Mouse (Mus musculus) adipocyte (in vitro differentiated cells): ENCODE measurements around the gene Sh3pxd2a.

ENCODE experiments used
- DNase-seq: peaks from one replicate; pipeline ENCODE4 v3.0.0-alpha.2; 2016; ENCODE audit warnings: low spot score

Sh3pxd2a gene

GRCm38 (mm10) chr19:47306917-47307315 is 157.3 kb downstream of the Sh3pxd2a start:
- peak; percentile 72 for DNase-seq

DNA sequence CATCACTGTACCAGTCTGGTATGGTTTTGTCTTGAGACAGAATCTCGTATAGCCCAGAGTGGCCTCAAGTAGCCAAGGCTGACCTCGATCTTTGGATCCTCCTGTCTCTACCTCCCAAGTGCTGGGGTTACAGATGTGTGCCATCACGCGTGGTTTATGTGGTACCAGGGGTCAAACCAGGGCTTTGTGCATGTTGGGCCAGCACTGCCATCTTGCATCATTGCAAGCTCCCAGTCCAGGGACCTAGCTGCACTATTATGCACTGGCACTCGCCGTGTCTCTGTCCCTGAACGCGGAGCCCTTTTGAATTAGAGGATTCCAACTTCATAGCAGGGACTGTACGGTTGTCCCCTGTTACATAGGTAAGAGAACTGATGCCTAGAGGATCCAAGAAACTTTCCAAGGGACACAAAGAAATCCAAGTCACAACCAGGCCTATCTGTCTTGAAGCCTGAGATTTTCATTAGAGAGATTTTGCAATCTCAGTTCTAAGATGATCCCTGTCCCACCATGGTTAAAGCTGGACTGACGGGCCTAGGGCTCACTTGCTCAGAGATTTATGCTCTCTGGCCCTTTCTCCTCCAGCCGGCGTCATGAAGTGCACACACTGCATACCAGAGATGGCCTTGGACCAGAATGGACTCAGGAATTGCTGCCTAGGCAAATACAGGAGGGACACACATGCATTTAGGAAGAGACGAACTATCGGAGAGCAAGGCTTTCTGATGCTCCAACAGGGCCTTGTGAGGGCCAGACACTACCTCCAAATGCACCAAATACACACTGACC is 157.9 kb downstream of the Sh3pxd2a start:
- peak; percentile 67 for DNase-seq

DNA sequence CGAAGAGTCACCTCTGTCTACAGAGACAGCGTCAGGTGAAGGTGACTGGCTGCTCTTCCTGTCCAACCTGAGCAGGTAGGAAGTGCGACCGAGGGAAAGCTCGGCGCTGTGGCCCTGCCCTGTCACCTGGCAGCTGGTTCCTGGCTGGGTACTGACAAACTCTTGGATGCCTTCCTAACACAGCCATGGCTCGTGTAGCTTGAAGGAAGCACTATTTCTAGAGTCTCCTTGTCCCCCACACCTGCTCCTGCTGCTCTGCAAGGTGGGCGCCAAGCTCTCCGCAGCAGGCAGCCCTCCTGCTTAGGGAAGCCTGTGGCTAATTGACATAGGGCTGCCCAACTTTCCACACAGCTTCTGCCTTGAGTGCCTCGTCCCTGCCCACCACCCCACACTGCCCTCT is 158.8 kb downstream of the Sh3pxd2a start:
- no peak for DNase-seq

DNA sequence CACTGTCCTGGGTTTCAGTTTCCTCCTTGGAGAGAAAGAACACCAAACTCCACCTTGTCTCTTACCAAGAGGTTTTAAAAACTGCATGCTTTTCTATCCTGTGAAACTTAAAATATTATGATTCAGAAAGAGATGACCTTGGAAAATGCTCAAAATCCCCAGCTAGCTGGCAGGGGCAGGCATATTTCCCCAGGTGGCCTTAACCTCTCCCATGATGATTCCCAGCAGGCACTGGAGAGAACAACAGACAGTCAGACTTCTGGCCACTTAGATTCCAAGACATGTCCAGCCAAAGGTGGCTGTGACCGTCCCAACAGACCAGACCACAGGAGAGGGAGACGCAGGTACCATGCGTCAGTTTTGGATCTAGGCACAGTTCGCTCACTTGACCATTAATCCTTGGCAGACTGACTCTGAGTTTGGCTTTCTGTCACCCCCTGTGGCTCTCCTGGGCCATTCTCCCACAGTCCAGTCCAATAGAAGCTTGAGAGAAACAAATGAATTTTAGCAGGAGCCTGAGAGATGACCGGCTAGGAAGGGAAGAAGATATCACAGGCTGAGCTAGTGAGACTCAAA is 159.9 kb downstream of the Sh3pxd2a start:
- no peak for DNase-seq

- DNase-seq, result no peak
Observed at GRCm38 (mm10) chr19:47303128-47303527, 161.1 kb downstream of the Sh3pxd2a start.

DNA sequence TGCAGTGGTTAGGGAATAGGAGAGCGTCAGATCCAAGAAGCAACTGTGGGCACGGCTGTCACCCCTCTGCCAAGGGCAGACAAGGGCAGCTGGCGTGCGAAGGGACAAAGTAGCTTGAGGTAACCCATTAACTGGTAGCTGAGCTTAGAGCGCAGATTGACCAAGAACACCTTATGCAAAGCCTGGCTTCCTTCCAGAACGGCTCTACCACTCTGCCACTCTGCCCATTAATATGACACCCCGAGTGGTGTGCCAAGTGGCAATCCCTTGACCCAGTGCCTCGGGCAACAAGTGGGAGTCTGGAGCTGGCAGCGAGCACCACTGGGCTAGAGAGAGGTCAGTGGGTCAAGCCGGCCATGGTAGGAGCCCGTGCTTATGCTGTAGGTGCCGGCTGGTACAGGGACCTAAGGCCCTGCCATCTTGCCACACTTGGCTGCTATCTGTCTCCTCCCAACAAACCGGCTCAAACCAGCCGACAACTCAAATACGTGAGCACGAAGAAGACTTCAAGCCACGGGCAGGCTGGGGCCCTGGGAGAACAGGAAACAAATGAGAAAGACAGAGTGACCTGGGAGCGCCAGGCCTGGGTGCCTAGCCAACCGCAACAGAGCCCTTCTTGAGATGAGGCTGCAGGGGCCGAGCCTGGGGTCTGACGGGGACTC is 161.9 kb downstream of the Sh3pxd2a start:
- peak; percentile 98 for DNase-seq

DNA sequence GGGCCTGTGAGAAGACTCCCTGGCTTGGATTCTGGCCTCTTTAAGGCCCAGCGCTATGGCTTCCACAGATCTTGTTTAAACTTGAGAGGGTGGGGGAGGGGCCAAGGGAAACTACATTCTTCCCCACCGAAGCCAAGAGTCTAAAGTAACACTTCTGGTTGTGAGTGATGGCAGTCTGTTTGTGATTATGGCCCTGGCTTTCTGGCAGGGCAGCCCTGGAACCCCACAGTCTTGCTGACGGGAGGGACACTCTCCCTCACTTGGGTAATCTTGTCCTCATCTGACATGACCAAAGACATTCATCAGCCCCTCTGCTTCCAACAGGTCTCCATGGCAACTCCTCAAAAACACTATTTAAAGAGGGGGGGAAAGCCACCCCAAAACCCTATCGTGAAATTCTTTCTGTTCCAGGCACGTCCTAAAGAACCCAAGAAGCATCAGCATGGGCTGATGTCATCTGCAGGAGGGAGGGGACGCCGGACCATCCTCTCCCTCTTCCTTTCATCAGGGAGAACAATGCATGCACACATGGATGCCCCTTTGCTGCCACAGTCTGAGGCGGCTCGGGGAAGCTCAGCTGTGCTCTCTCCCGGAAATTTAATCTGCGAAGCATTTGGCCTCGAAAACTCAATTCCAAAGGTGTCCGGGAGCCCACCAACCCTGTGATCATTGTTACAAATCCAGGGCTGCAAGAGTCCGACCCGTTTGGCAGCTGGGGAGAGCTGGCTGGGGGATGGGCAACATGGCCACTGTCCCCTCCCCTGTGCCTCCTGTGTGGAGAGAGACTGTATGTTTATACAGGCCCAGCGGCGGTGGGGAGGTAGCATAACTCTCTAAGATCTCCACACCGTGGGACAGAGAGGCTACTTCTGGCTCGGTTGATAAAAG is 162.7 kb downstream of the Sh3pxd2a start:
- peak; percentile 68 for DNase-seq

GRCm38 (mm10) chr19:47298100-47298499 is 166.1 kb downstream of the Sh3pxd2a start:
- no peak for DNase-seq

- peak; percentile 61 for DNase-seq
Observed at GRCm38 (mm10) chr19:47292451-47292951, 171.7 kb downstream of the Sh3pxd2a start.

DNA sequence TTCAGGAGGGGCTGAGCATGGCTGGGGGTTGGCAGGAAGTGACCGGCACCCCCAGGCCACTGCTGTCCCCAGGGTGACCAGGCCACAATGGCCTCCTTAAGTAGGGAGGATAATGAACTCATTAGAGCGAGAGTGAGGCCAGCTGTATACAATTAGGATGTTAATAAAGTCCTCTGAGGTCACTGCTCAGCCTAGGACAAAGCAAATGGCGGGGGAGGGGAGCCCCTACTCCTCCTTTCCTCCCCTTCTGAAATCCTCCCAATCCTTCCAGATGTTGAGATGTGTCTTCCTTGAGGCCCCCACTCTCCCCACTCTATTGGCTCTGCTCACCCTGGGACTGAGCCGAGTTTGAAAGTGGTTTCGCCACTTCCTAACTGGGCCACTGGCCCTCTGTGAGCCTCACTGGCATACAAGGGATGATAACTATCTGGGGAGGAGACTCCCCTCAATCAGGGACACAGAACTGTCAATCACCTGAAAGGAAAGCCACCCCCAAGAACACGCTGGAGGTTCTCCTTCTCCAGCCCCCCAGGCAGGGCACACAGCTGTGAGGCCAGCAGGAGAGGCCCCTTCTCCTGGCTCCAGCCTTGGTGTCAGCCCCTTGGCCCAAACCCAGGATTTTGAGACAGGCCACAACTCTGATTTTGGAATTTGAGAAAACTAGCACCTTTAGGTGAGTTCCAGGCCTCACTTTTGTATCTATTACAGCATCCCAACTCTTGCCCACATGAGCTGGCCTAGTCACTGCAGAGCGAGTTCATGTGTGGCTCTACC is 172.7 kb downstream of the Sh3pxd2a start:
- peak; percentile 61 for DNase-seq

GRCm38 (mm10) chr19:47286886-47287450 is 177.2 kb downstream of the Sh3pxd2a start:
- DNase-seq, result no peak

- DNase-seq, result no peak
Observed at GRCm38 (mm10) chr19:47285581-47285980, 178.6 kb downstream of the Sh3pxd2a start.

DNA sequence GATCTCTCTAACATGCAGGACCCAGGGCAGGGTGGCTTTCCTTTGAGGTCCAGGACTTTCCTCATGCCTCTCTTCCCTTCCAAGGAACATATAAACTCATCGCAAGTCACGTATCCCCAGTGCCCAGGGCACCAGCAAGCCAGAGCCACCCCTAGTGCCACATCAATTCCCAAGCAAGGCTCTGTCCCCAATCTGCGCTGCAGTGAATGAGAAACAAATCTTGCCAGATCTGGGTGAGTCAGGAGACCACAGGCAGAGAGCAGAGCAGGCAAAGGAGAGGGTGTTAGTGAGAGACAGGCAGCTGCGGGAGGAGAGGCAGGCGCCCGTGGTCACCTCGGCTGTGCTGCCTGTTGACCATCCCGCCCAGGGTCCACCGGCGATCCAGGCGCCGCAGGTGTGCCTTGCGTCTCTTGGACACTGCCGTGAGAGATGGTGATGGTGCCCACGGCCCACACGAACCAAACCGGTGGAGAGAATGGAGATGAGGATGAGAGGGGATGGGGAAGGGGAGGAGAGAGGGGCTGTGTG is 181.4 kb downstream of the Sh3pxd2a start:
- no peak for DNase-seq

DNA sequence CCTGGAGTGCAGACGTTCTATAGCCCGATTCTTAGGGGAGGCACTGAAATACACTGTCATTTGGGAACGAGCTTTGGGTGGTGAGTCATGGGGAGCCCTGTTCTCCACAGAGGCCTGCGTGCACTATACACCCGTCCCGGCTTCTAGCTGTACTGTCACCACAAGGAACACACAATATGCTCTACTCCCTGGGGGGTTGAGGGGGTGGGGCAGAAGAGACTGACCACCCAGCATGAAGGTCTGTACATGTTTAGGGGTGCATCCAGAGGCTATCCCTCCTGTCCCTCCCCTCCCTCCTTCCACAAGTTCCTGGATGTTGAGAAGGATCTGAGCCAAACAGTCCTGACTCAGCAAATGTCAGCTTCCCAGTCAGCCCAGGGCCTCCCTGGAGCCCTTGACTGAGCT is 182.1 kb downstream of the Sh3pxd2a start:
- DNase-seq, result peak; percentile 77

GRCm38 (mm10) chr19:47280894-47281293 is 183.3 kb downstream of the Sh3pxd2a start:
- no peak for DNase-seq

GRCm38 (mm10) chr19:47279788-47280532 is 184.2 kb downstream of the Sh3pxd2a start:
- peak; percentile 98 for DNase-seq

GRCm38 (mm10) chr19:47279372-47279771 is 184.8 kb downstream of the Sh3pxd2a start:
- peak; percentile 65 for DNase-seq

GRCm38 (mm10) chr19:47276730-47277129 is 187.5 kb downstream of the Sh3pxd2a start:
- no peak for DNase-seq

DNA sequence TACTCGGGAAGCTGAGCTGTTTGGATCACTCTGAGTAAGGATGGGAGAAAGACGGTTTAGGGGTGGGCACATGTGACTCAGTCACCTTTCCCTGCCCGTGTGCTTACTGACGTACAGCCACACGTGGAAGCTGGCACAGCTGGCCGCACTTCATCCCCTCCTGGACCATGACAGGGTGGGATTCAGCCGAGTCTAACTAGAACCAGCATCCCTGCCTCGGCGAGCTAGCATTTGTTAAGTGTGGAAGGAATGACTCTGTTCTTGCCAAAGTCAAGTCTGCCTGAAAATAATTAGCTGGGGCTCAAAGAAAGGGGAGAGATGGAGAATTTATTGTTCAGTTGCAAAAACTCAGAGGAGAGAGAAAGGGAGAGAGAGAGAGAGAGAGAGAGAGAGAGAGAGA is 193.7 kb downstream of the Sh3pxd2a start:
- no peak for DNase-seq

DNA sequence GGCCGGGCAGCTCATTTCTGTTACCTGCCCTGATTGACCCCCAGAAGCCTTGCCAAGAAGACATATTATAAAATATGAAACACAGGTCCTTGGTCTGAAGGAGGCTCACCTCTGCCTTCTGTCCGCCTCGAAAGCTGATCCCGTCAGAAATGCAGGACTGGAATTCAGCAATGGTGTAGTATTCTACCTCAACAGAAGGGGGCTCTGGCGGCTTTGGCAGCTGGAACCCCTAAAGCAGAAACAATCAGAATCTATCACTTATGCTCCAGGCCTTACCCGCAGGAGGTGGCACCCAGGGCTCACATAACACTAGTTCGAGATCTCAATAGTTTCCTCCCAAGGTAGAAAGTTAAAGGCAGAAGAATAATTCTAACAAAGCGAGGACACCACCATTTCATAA is 194.5 kb downstream of the Sh3pxd2a start:
- no peak for DNase-seq
